Mouse (Mus musculus) liver, postnatal 0 days (tissue): ENCODE measurements around the gene Slc6a1. TPM values are rescaled to one million over a fixed set of nuclear protein-coding genes. Genes with fewer than 3 reads are reported as not detected.

Experiments used
- ATAC-seq: fragments of 200-750 bp; cut with Nextera tagmentation; 2 replicates; pipeline ENCODE4 v1.8.0; 2017; ENCODE audit warnings: mild to moderate bottlenecking, moderate library complexity
- DNase-seq: peaks from one replicate; pipeline ENCODE4 v3.0.0-alpha.2; 2016
- H3K27ac ChIP-seq: fragments of 300-500 bp; sonication (generic); 2 replicates; pipeline ENCODE4 v1.5.1; 2014; ENCODE audit warnings: antibody characterized with exemption, moderate library complexity, mild to moderate bottlenecking, low read depth
- H3K27me3 ChIP-seq: fragments of 300-500 bp; sonication (generic); 2 replicates; pipeline ENCODE4 v1.6.1; 2014; ENCODE audit warnings: low read length, control low read depth, mixed read lengths; ENCODE audit not compliant: insufficient read depth
- H3K36me3 ChIP-seq: fragments of 300-500 bp; sonication (generic); replicated peaks from 2 replicates; pipeline ENCODE4 v1.6.1; 2014; ENCODE audit warnings: mild to moderate bottlenecking, control low read depth, low read length, moderate library complexity, mixed read lengths; ENCODE audit not compliant: insufficient read depth
- H3K4me1 ChIP-seq: fragments of 300-500 bp; sonication (generic); 2 replicates; pipeline ENCODE4 v1.6.1; 2014; ENCODE audit warnings: antibody characterized with exemption, mild to moderate bottlenecking, control low read depth; ENCODE audit not compliant: insufficient read depth
- H3K4me2 ChIP-seq: fragments of 300-500 bp; sonication (generic); 2 replicates; pipeline ENCODE4 v1.6.1; 2014; ENCODE audit warnings: low read depth, mild to moderate bottlenecking, low read length, moderate library complexity, mixed read lengths
- H3K4me3 ChIP-seq: fragments of 300-500 bp; sonication (generic); 2 replicates; pipeline ENCODE4 v1.5.1; 2014; ENCODE audit warnings: low read depth, low read length
- H3K9ac ChIP-seq: fragments of 300-500 bp; sonication (generic); replicated peaks from 2 replicates; pipeline ENCODE4 v1.6.1; 2014; ENCODE audit warnings: mild to moderate bottlenecking, moderate library complexity
- H3K9me3 ChIP-seq: fragments of 300-500 bp; sonication (generic); 2 replicates; pipeline ENCODE4 v1.6.1; 2016; ENCODE audit warnings: mild to moderate bottlenecking, control low read depth, low read length, mixed read lengths
- CTCF ChIP-seq: sonication (generic); IDR thresholded peaks from 2 replicates; pipeline ENCODE4 v1.5.1; 2016; ENCODE audit warnings: antibody characterized with exemption, low read depth
- EP300 ChIP-seq: IDR thresholded peaks from 2 replicates; pipeline ENCODE4 v1.6.1; 2016; ENCODE audit warnings: antibody characterized with exemption, low read depth, mild to moderate bottlenecking
- WGBS: fragments of 180-500 bp; shearing (Covaris S2); extraction: QIAGEN DNeasy Blood & Tissue Kit; methylation state at CpG from one replicate; pipeline ENCODE4 v1.1.7; 2014; ENCODE audit not compliant: insufficient replicate concordance; 5-methylcytosine and 5-hydroxymethylcytosine counted together
- polyA plus RNA-seq: library from polyadenylated mRNA; unstranded; fragments of >200 nt; fragmentation: Nextera tagmentation; extraction: Ambion mirVana; gene quantifications from 2 replicates; pipeline ENCODE4 v1.2.1, GENCODE M21; 2015

Slc6a1 gene
- polyA plus RNA-seq, 1 experiment from 2014 or later: not detected

DNA sequence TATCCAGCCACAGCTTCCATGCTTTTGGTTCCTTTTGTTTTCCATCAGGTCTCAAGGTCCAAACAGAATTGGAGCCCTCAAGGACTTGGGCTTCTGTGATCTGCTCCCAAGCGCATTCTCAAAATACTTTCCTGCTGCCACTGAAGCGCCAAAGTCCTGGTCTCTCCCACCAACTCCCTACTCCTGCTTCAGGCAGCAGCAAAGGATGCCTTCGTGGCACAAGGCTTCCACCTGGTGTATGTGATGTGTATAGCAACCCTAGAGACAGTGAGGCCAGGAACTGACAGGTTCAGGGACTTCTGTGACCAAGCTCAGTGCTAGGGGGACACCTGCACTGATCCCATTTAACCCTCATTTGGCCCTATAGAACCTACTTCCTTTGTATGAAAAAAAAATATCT lies 61.3 kb downstream of the Slc6a1 start:
- DNase-seq: no peak
- Histone ChIP-seq H3K4me1 (no peaks in the 10 kb centered on the region), H3K4me2 (no peak overlapping the region), H3K27ac (no peak overlapping the region), H3K9me3 (no peaks in the 10 kb centered on the region), H3K27me3 (no peaks in the 10 kb centered on the region), H3K36me3 (no peaks in the 10 kb centered on the region), H3K4me3 (no peak overlapping the region), H3K9ac (no peak overlapping the region)
- 25% methylated on average over 3 of the region's 3 CpGs for WGBS
- no peak for ATAC-seq
- TF ChIP-seq EP300: no peak
- peak; percentile 73 for TF ChIP-seq CTCF

DNA sequence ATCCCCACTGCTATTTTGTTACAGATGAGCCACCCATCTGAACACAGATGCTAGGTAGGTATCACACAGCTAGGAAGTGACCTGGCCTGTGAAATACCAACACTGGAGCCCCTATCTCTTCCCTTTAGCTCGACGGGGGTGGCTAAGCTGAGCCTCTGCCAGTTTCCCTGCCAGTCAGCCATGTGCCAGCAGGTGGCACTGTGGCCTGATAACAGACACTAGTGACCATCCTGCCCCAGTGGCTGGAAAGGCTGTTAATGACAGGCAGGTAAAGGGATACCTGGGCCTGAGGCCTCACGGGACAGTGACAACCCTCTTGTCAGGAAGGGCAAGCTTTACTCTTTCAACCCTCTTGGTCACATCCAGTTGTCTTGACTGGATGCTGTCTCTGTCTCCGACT lies 62.7 kb downstream of the Slc6a1 start:
- ATAC-seq: no peak
- H3K4me3 ChIP-seq: no peak overlapping the region
- 29% methylated on average over 4 of the region's 4 CpGs for WGBS
- no peaks in the 10 kb centered on the region for H3K4me1 ChIP-seq
- no peaks in the 10 kb centered on the region for H3K36me3 ChIP-seq
- H3K27me3 ChIP-seq: no peaks in the 10 kb centered on the region
- DNase-seq: peak; percentile 60
- H3K27ac ChIP-seq: no peak overlapping the region
- no peak overlapping the region for H3K4me2 ChIP-seq
- no peak for TF ChIP-seq EP300
- peak; percentile 79 for TF ChIP-seq CTCF
- H3K9me3 ChIP-seq: no peaks in the 10 kb centered on the region
- H3K9ac ChIP-seq: no peak overlapping the region

GRCm38 (mm10) chr6:114347831-114348754 lies 65.7 kb downstream of the Slc6a1 start:
- H3K9me3 ChIP-seq: no peaks in the 10 kb centered on the region
- no peak overlapping the region for H3K4me2 ChIP-seq
- no peaks in the 10 kb centered on the region for H3K36me3 ChIP-seq
- no peaks in the 10 kb centered on the region for H3K4me1 ChIP-seq
- H3K27ac ChIP-seq: no peak overlapping the region
- no peak overlapping the region for H3K9ac ChIP-seq
- ATAC-seq (no peak), DNase-seq (no peak)
- no peaks in the 10 kb centered on the region for H3K27me3 ChIP-seq
- 50% methylated on average over 13 of the region's 13 CpGs for WGBS
- no peak overlapping the region for H3K4me3 ChIP-seq
- TF ChIP-seq EP300 (no peak), CTCF (no peak)

- 49% methylated on average over 4 of the region's 4 CpGs for WGBS
- DNase-seq (no peak), ATAC-seq (no peak)
- H3K36me3 ChIP-seq: no peaks in the 10 kb centered on the region
- TF ChIP-seq EP300: no peak
- no peak for TF ChIP-seq CTCF
- no peak overlapping the region for H3K9ac ChIP-seq
- H3K4me3 ChIP-seq: no peak overlapping the region
- no peak overlapping the region for H3K4me2 ChIP-seq
- no peaks in the 10 kb centered on the region for H3K4me1 ChIP-seq
- H3K27ac ChIP-seq: no peak overlapping the region
- no peaks in the 10 kb centered on the region for H3K9me3 ChIP-seq
- H3K27me3 ChIP-seq: no peaks in the 10 kb centered on the region
Observed at GRCm38 (mm10) chr6:114354635-114355034, 72.2 kb downstream of the Slc6a1 start.

GRCm38 (mm10) chr6:114358171-114358570 lies 75.7 kb downstream of the Slc6a1 start:
- WGBS: 62% methylated on average over 3 of the region's 3 CpGs
- ATAC-seq (no peak), DNase-seq (no peak)
- H3K4me2 ChIP-seq: no peak overlapping the region
- no peak overlapping the region for H3K9ac ChIP-seq
- TF ChIP-seq EP300 (no peak), CTCF (no peak)
- no peaks in the 10 kb centered on the region for H3K4me1 ChIP-seq
- H3K9me3 ChIP-seq: no peaks in the 10 kb centered on the region
- H3K27ac ChIP-seq: no peak overlapping the region
- no peaks in the 10 kb centered on the region for H3K36me3 ChIP-seq
- no peaks in the 10 kb centered on the region for H3K27me3 ChIP-seq
- H3K4me3 ChIP-seq: no peak overlapping the region

DNA sequence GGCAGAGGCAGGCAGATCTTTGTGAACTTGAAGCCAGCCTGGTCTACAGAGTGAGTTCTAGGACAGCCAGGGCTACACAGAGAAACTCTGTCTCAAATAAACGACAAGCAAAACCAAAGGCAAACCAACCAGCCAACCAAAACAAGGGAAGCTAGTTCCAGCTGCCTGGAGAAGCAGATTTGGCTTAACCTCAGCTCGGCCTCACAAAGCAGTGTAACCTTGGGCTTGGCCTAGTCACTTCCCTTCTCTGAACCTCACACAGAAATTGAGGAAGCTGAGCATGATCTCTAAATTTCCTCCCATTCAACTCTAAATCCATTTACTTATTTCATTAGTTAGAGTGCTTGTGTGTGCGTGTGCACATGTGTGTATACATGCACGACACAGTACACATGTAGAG lies 79.9 kb downstream of the Slc6a1 start:
- H3K4me2 ChIP-seq: no peak overlapping the region
- no peak overlapping the region for H3K4me3 ChIP-seq
- no peak for DNase-seq
- H3K27me3 ChIP-seq: no peaks in the 10 kb centered on the region
- H3K27ac ChIP-seq: no peak overlapping the region
- no peaks in the 10 kb centered on the region for H3K4me1 ChIP-seq
- TF ChIP-seq EP300 (no peak), CTCF (no peak)
- H3K9me3 ChIP-seq: no peaks in the 10 kb centered on the region
- 40% methylated on average over 4 of the region's 4 CpGs for WGBS
- no peak overlapping the region for H3K9ac ChIP-seq
- H3K36me3 ChIP-seq: no peaks in the 10 kb centered on the region
- ATAC-seq: no peak

DNA sequence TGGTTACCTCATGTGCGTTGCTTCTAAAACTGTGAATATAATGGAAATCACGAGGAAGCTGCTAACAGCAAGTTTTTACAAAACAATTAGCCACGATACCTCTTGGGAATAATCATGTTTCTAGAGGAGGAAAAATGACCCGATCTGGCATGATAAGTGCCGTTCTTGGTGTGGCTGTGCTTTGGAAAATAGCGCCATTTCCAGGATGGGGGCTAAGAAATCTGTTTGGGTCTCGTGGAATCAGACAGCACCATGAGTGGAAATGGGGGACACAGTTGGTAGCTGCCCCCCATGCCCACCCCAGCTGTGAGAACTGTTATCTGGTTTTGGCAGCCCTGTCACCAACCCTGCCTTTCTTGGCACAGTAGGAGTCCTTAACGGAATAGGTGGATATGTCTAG lies 81.3 kb downstream of the Slc6a1 start:
- no peak overlapping the region for H3K4me2 ChIP-seq
- DNase-seq (no peak), ATAC-seq (no peak)
- no peaks in the 10 kb centered on the region for H3K36me3 ChIP-seq
- no peaks in the 10 kb centered on the region for H3K27me3 ChIP-seq
- no peak overlapping the region for H3K4me3 ChIP-seq
- H3K27ac ChIP-seq: no peak overlapping the region
- WGBS: 80% methylated on average over 8 of the region's 8 CpGs
- H3K9ac ChIP-seq: no peak overlapping the region
- TF ChIP-seq EP300 (no peak), CTCF (no peak)
- no peaks in the 10 kb centered on the region for H3K4me1 ChIP-seq
- H3K9me3 ChIP-seq: no peaks in the 10 kb centered on the region
